Mouse (Mus musculus) erythroblast, embryonic 14.5 days (primary cell): ENCODE measurements around the gene Cmpk2.

ENCODE experiments used
- GATA1 ChIP-seq: IDR thresholded peaks from 2 replicates; pipeline ENCODE4 v1.6.1; 2012; ENCODE audit warnings: low read length, inconsistent platforms, mixed read lengths
- TAL1 ChIP-seq: IDR thresholded peaks from 3 replicates; pipeline ENCODE4 v1.6.1; 2012; ENCODE audit warnings: low read length, inconsistent platforms, mixed read lengths

GRCm38 (mm10) chr12:26465600-26465999 is 3.4 kb upstream of the Cmpk2 start:
- no peak for TF ChIP-seq TAL1
- TF ChIP-seq GATA1: no peak
